In genomic region chr9:44337436-44338169, GRCm38 (mm10) we compare ENCODE assay signal across 1 mouse cellular context.
TF ChIP-seq lines count a peak whose summit lies in the region.

No protein-coding gene starts in this region.

TF ChIP-seq in CH12.LX, 34 proteins besides CTCF, POLR2A, EP300 and RAD21 (continued from another document):
- no peak for TF ChIP-seq ZNF384 (IDR thresholded peaks at IDR 0.05; ENCODE audit: low read depth, low read length)
TF ChIP-seq in CH12.LX: peak in this region for 2.
